Mouse (Mus musculus) ES-Bruce4 (cell line): Measurements from ENCODE around the gene Cmbl.

Source experiments
- CTCF ChIP-seq: IDR thresholded peaks from one replicate; pipeline ENCODE4 v1.8.1; 2011; ENCODE audit warnings: low read depth, low read length
- EP300 ChIP-seq: IDR thresholded peaks from 2 replicates; pipeline ENCODE4 v1.6.1; 2011; ENCODE audit warnings: low read depth, low read length; ENCODE audit not compliant: insufficient read depth

DNA sequence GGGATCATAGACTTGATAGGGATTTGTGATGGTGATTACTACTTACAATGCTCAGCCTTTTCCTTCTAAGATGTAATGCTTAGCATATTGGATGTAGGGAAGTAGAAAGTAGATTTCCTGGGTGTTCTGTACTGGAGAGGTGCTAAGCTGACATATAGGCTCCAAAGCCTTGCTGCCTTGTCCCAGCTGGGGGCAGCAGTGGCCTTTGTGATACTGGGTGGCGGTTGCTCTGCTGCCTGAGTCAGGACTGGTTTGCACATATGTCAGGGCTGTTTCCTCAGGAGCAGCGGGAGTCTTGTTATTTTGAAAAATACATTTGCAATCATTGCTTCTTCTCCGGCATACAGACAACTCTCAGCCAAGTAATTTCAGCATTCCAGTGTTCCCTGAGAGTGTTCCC, 45.8 kb downstream of the Cmbl start:
- TF ChIP-seq CTCF (peak; percentile 53), EP300 (no peak)
